Mouse (Mus musculus) adrenal gland, postnatal 4 days (tissue): ENCODE measurements at regions not wholly inside any gene's neighbourhood (a gene's known extent, or its start where the extent isn't known, plus 50 kb on each side); places are given as distances from the start of the nearest gene placed in this dataset.
"Not testable (repeated sequence)": the region's sequence is repeated elsewhere in the genome, so short reads cannot be mapped to it uniquely, and the experiment has no call there.

Experiments used
- DNase-seq, 2 experiments: peaks; one replicate each; pipeline ENCODE4 v3.0.0; 2021 to 2022; ENCODE audit warnings: low spot score in 2 of 2, mixed read lengths in 2 of 2

- DNase-seq = no peak
These were observed 255.8 kb downstream of the Nfkbiz start for GRCm38 (mm10) chr16:55582906-55583305.

- DNase-seq = no peak
These were observed 256.7 kb downstream of the Nfkbiz start for GRCm38 (mm10) chr16:55582029-55582428.

- no peak for DNase-seq
These were observed 257.9 kb downstream of the Nfkbiz start for GRCm38 (mm10) chr16:55580827-55581226.

GRCm38 (mm10) chr16:55578686-55579085 lies 260.0 kb downstream of the Nfkbiz start:
- DNase-seq = no peak

- not testable (repeated sequence) for DNase-seq
These were observed 263.0 kb downstream of the Nfkbiz start for GRCm38 (mm10) chr16:55575609-55576283.

- DNase-seq = no peak
These were observed 267.6 kb downstream of the Nfkbiz start for GRCm38 (mm10) chr16:55571106-55571505.

GRCm38 (mm10) chr16:55570097-55570496 lies 268.6 kb downstream of the Nfkbiz start:
- no peak for DNase-seq

GRCm38 (mm10) chr16:55555821-55556535 lies 258.2 kb upstream of the Zpld1 start:
- DNase-seq = no peak

- no peak for DNase-seq
These were observed 257.4 kb upstream of the Zpld1 start for GRCm38 (mm10) chr16:55555224-55555623.

- no peak for DNase-seq
These were observed 256.1 kb upstream of the Zpld1 start for GRCm38 (mm10) chr16:55553896-55554295.

- DNase-seq = no peak
These were observed 253.6 kb upstream of the Zpld1 start for GRCm38 (mm10) chr16:55551348-55551747.

- no peak for DNase-seq
These were observed 253.0 kb upstream of the Zpld1 start for GRCm38 (mm10) chr16:55550649-55551312.

- DNase-seq = no peak
These were observed 249.3 kb upstream of the Zpld1 start for GRCm38 (mm10) chr16:55547095-55547494.

- DNase-seq = no peak
These were observed 242.7 kb upstream of the Zpld1 start for GRCm38 (mm10) chr16:55540336-55541015.

GRCm38 (mm10) chr16:55539179-55539578 lies 241.4 kb upstream of the Zpld1 start:
- DNase-seq = no peak

GRCm38 (mm10) chr16:55537548-55537947 lies 239.8 kb upstream of the Zpld1 start:
- DNase-seq = no peak

- no peak for DNase-seq
These were observed 234.9 kb upstream of the Zpld1 start for GRCm38 (mm10) chr16:55532686-55533085.

- DNase-seq = no peak
These were observed 233.1 kb upstream of the Zpld1 start for GRCm38 (mm10) chr16:55530844-55531243.

- DNase-seq = no peak
These were observed 229.9 kb upstream of the Zpld1 start for GRCm38 (mm10) chr16:55527680-55528079.

- DNase-seq = no peak
These were observed 228.6 kb upstream of the Zpld1 start for GRCm38 (mm10) chr16:55526230-55526842.

- DNase-seq = no peak
These were observed 225.5 kb upstream of the Zpld1 start for GRCm38 (mm10) chr16:55523264-55523663.
